Mouse (Mus musculus) CH12.LX (cell line): ENCODE results near the gene S100a1. TPM values are rescaled to one million over a fixed set of nuclear protein-coding genes. Genes with fewer than 3 reads are reported as not detected.

Experiments
- DNase-seq: peaks from one replicate; pipeline ENCODE4 v3.0.0-alpha.2; 2013; ENCODE audit errors: extremely low read depth
- H3K27ac ChIP-seq: 2 replicates; pipeline ENCODE4 v1.5.1; 2012; ENCODE audit warnings: low read depth, mild to moderate bottlenecking, control low read depth, moderate library complexity; ENCODE audit not compliant: insufficient read depth
- H3K27me3 ChIP-seq: replicated peaks from 2 replicates; pipeline ENCODE3; 2012; ENCODE audit warnings: inconsistent platforms
- H3K36me3 ChIP-seq, 2 experiments: replicated peaks in 1 of 2; 2 replicates each; pipeline versions ENCODE3 to v1.6.1; 2012; ENCODE audit warnings: inconsistent platforms in 1 of 2, low read length in 1 of 2, mild to moderate bottlenecking in 1 of 2, mixed read lengths in 1 of 2, moderate library complexity in 1 of 2; ENCODE audit not compliant: control insufficient read depth in 1 of 2, insufficient read depth in 1 of 2
- H3K4me1 ChIP-seq, 2 experiments: 2 replicates each; pipeline ENCODE4 v1.6.1; 2012; ENCODE audit warnings: inconsistent platforms in 1 of 2, moderate library complexity in 1 of 2; ENCODE audit not compliant: insufficient read depth in 2 of 2, control insufficient read depth in 1 of 2
- H3K4me2 ChIP-seq: 2 replicates; pipeline ENCODE4 v1.6.1; 2012; ENCODE audit warnings: low read depth, mild to moderate bottlenecking, control low read depth; ENCODE audit not compliant: poor library complexity, insufficient read depth, severe bottlenecking
- H3K4me3 ChIP-seq, 3 experiments: fragments of 150-350 bp in 1 of 3; sonication (generic) in 1 of 3; replicated peaks in 1 of 3; 2 replicates each; pipeline versions ENCODE3 to v1.5.1; 2011 to 2012; ENCODE audit warnings: low read depth in 2 of 3, low read length in 2 of 3, mild to moderate bottlenecking in 2 of 3, moderate library complexity in 2 of 3, control low read depth in 1 of 3, improper control_type of control experiment in 1 of 3, inconsistent platforms in 1 of 3, mixed read lengths in 1 of 3; ENCODE audit not compliant: poor library complexity in 1 of 3
- H3K79me2 ChIP-seq: replicated peaks from 2 replicates; pipeline ENCODE4 v1.6.1; 2012; ENCODE audit warnings: mild to moderate bottlenecking, moderate library complexity; ENCODE audit not compliant: control insufficient read depth, poor library complexity, insufficient read depth, severe bottlenecking; ENCODE audit errors: extremely low read depth
- H3K9ac ChIP-seq: 2 replicates; pipeline ENCODE4 v1.6.1; 2012; ENCODE audit warnings: low read depth, mild to moderate bottlenecking, control low read depth, moderate library complexity; ENCODE audit not compliant: insufficient read depth
- H3K9me3 ChIP-seq: replicated peaks from 2 replicates; pipeline ENCODE3; 2012; ENCODE audit warnings: low read length, inconsistent platforms, mixed read lengths
- CHD2 ChIP-seq: IDR thresholded peaks from 2 replicates; pipeline ENCODE4 v1.6.1; 2011; ENCODE audit warnings: low read length, improper control_type of control experiment
- CTCF ChIP-seq, 2 experiments: IDR thresholded peaks in 1 of 2; conservative IDR thresholded peaks in 1 of 2; 2 replicates each; pipeline ENCODE4 v1.5.1; 2011 to 2012; ENCODE audit warnings: low read depth in 2 of 2, low read length in 2 of 2, improper control_type of control experiment in 1 of 2, inconsistent platforms in 1 of 2, mild to moderate bottlenecking in 1 of 2, moderate library complexity in 1 of 2
- ETS1 ChIP-seq: conservative IDR thresholded peaks from 2 replicates; pipeline ENCODE4 v1.6.1; 2012; ENCODE audit warnings: low read depth, mild to moderate bottlenecking, inconsistent platforms, low read length, improper control_type of control experiment, moderate library complexity
- GABPA ChIP-seq: IDR thresholded peaks from 2 replicates; pipeline ENCODE4 v1.6.1; 2012; ENCODE audit warnings: low read depth, low read length, improper control_type of control experiment, inconsistent platforms; ENCODE audit not compliant: insufficient replicate concordance
- HCFC1 ChIP-seq: IDR thresholded peaks from 2 replicates; pipeline ENCODE4 v1.6.1; 2012; ENCODE audit warnings: low read depth, mild to moderate bottlenecking, inconsistent platforms, low read length, improper control_type of control experiment
- IRF4 ChIP-seq: IDR thresholded peaks from 2 replicates; pipeline ENCODE4 v1.6.1; 2014; ENCODE audit warnings: low read depth, mild to moderate bottlenecking, inconsistent platforms, low read length, improper control_type of control experiment
- JUN ChIP-seq: IDR thresholded peaks from 2 replicates; pipeline ENCODE4 v1.6.1; 2011; ENCODE audit warnings: low read depth, mild to moderate bottlenecking, low read length, improper control_type of control experiment, moderate library complexity; ENCODE audit not compliant: insufficient read depth
- KAT2A ChIP-seq: IDR thresholded peaks from 2 replicates; pipeline ENCODE4 v1.6.1; 2012; ENCODE audit warnings: low read length, improper control_type of control experiment, inconsistent platforms; ENCODE audit not compliant: insufficient replicate concordance
- MAX ChIP-seq: IDR thresholded peaks from 2 replicates; pipeline ENCODE4 v1.6.1; 2011; ENCODE audit warnings: low read length, improper control_type of control experiment
- MEF2A ChIP-seq: IDR thresholded peaks from 2 replicates; pipeline ENCODE4 v1.6.1; 2014; ENCODE audit warnings: low read depth, mild to moderate bottlenecking, inconsistent platforms, low read length, improper control_type of control experiment, borderline replicate concordance
- MYC ChIP-seq: IDR thresholded peaks from 2 replicates; pipeline ENCODE4 v1.6.1; 2011; ENCODE audit warnings: low read depth, mild to moderate bottlenecking, improper control_type of control experiment, low read length
- NRF1 ChIP-seq: IDR thresholded peaks from 2 replicates; pipeline ENCODE4 v1.6.1; 2014; ENCODE audit warnings: low read depth, mild to moderate bottlenecking, inconsistent platforms, low read length, improper control_type of control experiment, moderate library complexity
- PAX5 ChIP-seq: IDR thresholded peaks from 2 replicates; pipeline ENCODE4 v1.6.1; 2012; ENCODE audit warnings: low read length, inconsistent platforms, mixed read lengths
- POLR2AphosphoS2 ChIP-seq: IDR thresholded peaks from 2 replicates; pipeline ENCODE4 v1.6.1; 2011; ENCODE audit warnings: low read depth, low read length, improper control_type of control experiment
- SIN3A ChIP-seq: IDR thresholded peaks from 2 replicates; pipeline ENCODE4 v1.6.1; 2012; ENCODE audit warnings: low read length, improper control_type of control experiment, inconsistent platforms
- TBP ChIP-seq: conservative IDR thresholded peaks from 2 replicates; pipeline ENCODE4 v1.6.1; 2011; ENCODE audit warnings: low read depth, low read length, improper control_type of control experiment
- TCF12 ChIP-seq: IDR thresholded peaks from 2 replicates; pipeline ENCODE4 v1.6.1; 2014; ENCODE audit warnings: low read depth, mild to moderate bottlenecking, inconsistent platforms, low read length, improper control_type of control experiment
- UBTF ChIP-seq: IDR thresholded peaks from 2 replicates; pipeline ENCODE4 v1.6.1; 2012; ENCODE audit warnings: low read depth, mild to moderate bottlenecking, inconsistent platforms, low read length, improper control_type of control experiment, moderate library complexity
- ZKSCAN1 ChIP-seq: IDR thresholded peaks from 2 replicates; pipeline ENCODE4 v1.6.1; 2012; ENCODE audit warnings: low read depth, inconsistent platforms, low read length, improper control_type of control experiment, borderline replicate concordance
- dilution Hi-C: fragments of 300-500 bp; cut with MboI; formaldehyde crosslinking; loops from 2 replicates; pipeline ENCODE4 v1.14.3; 2020; ENCODE audit warnings: low sequenced_read_pairs; ENCODE audit not compliant: extremely low pct_unique_long_range_greater_than_20kb, extremely low pct_ligation_motif_present
- in situ Hi-C: fragments of 300-500 bp; cut with MboI; formaldehyde crosslinking; loops from 3 replicates; pipeline ENCODE4 v1.14.3; 2019; ENCODE audit warnings: low sequenced_read_pairs, low pct_ligation_motif_present, low pct_unique_long_range_greater_than_20kb, mixed read lengths
- polyA plus RNA-seq: library from polyadenylated mRNA; unstranded; fragments of >175 nt; gene quantifications from 2 replicates; pipeline ENCODE4 v1.2.1, GENCODE M21; 2012; ENCODE audit warnings: low read depth; ENCODE audit not compliant: insufficient read length
- total RNA-seq, 2 experiments: library from RNA; depleted of rRNA; stranded (reverse); fragments of 300-350 nt in 1 of 2; fragments of >200 nt in 1 of 2; gene quantifications; 2 replicates each; pipeline ENCODE4 v1.2.3; 2012 to 2014

S100a1 gene
- total and polyA plus RNA-seq, 3 experiments: 2.7 to 13.2 (median 3.8) TPM

DNA sequence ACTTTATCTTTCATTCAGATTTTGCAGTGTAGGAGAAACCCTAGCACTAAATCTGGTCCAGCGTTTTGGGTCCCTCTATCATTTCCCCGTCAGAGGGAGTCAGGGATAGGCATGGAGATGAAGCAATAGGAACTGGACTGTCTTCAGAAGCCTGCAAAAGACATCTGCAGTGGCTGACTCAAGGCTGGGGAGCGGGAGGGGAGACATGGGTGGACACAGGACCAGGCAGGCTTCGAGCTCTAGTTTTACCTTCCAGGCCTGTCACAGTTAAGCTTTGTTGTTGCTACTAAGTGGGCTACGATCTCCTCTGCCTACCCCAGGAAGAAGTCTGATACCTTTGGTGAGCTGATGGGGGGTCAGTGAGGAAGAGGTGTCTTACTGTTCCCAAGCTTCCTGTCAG is 1.9 kb downstream of the S100a1 start:
- dilution Hi-C loops (no loop called here), in situ Hi-C loops (no loop called here)
- Histone ChIP-seq H3K4me2 (no peak overlapping the region), H3K79me2 (peaks cover 18% of the 10 kb centered on the region), H3K4me1 (peaks cover 9 to 26% of the 10 kb centered on the region in 2 experiments; a peak in 2 of 4 replicates), H3K4me3 (no peak overlapping the region)
- no peak for TF ChIP-seq TBP
- no peak for TF ChIP-seq NRF1
- TF ChIP-seq SIN3A: no peak
- TF ChIP-seq IRF4: no peak
- no peak for TF ChIP-seq CHD2
- no peak for TF ChIP-seq PAX5
- TF ChIP-seq CTCF (conservative IDR thresholded peaks at IDR 0.05 in 1 of 2, IDR thresholded peaks at IDR 0.05 in 1 of 2; ENCODE audit: low read depth in 2 of 2, low read length in 2 of 2): no peak
- no peak for TF ChIP-seq ZKSCAN1
- TF ChIP-seq HCFC1: no peak
- TF ChIP-seq UBTF: no peak
- no peak for TF ChIP-seq GABPA
- TF ChIP-seq KAT2A: no peak
- TF ChIP-seq ETS1: no peak
- TF ChIP-seq MEF2A: no peak
- no peak for TF ChIP-seq POLR2AphosphoS2
- TF ChIP-seq, all 38 proteins: peak for 0
- H3K9ac ChIP-seq: no peak overlapping the region
- peaks cover 4 to 19% of the 10 kb centered on the region in 2 experiments for H3K36me3 ChIP-seq
- H3K27me3 ChIP-seq: no peaks in the 10 kb centered on the region
- no peaks in the 10 kb centered on the region for H3K9me3 ChIP-seq
- no peak for DNase-seq
- H3K27ac ChIP-seq: no peak overlapping the region

DNA sequence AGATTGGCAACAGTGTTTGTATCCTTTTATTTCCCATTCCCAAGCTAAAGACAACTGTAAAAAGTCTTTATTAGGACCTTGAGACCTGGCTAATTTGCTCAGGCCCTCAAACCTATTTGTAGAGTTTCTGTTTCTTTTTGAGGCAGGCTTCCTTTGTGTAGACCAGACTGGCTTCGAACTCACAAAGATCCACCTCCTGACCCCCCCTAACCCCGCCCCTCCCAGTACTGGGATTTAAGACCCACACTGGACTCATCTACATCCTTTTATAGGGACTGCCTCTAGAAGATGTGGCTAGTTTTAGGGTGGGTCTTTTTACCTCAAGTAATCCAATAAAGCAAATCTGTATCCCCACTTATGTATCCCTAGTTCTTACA is 4.5 kb downstream of the S100a1 start:
- Histone ChIP-seq H3K79me2 (peaks cover 32% of the 10 kb centered on the region), H3K4me3 (peak overlapping the region; percentile 8 to 86 (median 78)), H3K36me3 (peaks cover 20 to 36% of the 10 kb centered on the region in 2 experiments), H3K9me3 (no peaks in the 10 kb centered on the region), H3K27me3 (no peaks in the 10 kb centered on the region), H3K4me2 (peak overlapping the region; percentile 73), H3K27ac (peak overlapping the region; percentile 45), H3K4me1 (peaks cover 0 to 41% of the 10 kb centered on the region in 2 experiments; a peak in 2 of 4 replicates), H3K9ac (peak overlapping the region; percentile 50)
- dilution Hi-C loops (no loop called here), in situ Hi-C loops (loop anchor here (5.0 kb wide), 1 partner anchor 103 kb away; the partner anchor contains the start of gene S100a6)
- no peak for DNase-seq
- 0 out of 2 replicates have a peak, but pooled peaks have one; percentile 1 for TF ChIP-seq MYC
- no peak for TF ChIP-seq HCFC1
- TF ChIP-seq TCF12: no peak
- no peak for TF ChIP-seq MAX
- no peak for TF ChIP-seq JUN
